Mouse (Mus musculus) embryonic facial prominence, embryonic 10.5 days (tissue): ENCODE measurements at regions not wholly inside any gene's neighbourhood (a gene's known extent, or its start where the extent isn't known, plus 50 kb on each side); places are given as distances from the start of the nearest gene placed in this dataset.

Source experiments
- DNase-seq: peaks from one replicate; pipeline ENCODE4 v3.0.0-alpha.2; 2017; ENCODE audit warnings: low spot score
- H3K27ac ChIP-seq: fragments of 300-500 bp; sonication (generic); replicated peaks from 2 replicates; pipeline ENCODE4 v1.5.1; 2016; ENCODE audit warnings: mild to moderate bottlenecking
- H3K27me3 ChIP-seq: fragments of 300-500 bp; sonication (generic); replicated peaks from 2 replicates; pipeline ENCODE4 v1.6.1; 2016; ENCODE audit warnings: low read depth, mild to moderate bottlenecking; ENCODE audit not compliant: poor library complexity, severe bottlenecking
- H3K36me3 ChIP-seq: fragments of 300-500 bp; sonication (generic); replicated peaks from 2 replicates; pipeline ENCODE4 v1.6.1; 2016; ENCODE audit warnings: mild to moderate bottlenecking, moderate library complexity
- H3K4me1 ChIP-seq: fragments of 300-500 bp; sonication (generic); 2 replicates; pipeline ENCODE4 v1.6.1; 2016
- H3K4me3 ChIP-seq: fragments of 300-500 bp; sonication (generic); 2 replicates; pipeline ENCODE4 v1.5.1; 2016; ENCODE audit warnings: mild to moderate bottlenecking, moderate library complexity
- H3K9me3 ChIP-seq: fragments of 300-500 bp; sonication (generic); 2 replicates; pipeline ENCODE4 v1.6.1; 2016; ENCODE audit warnings: mild to moderate bottlenecking
- WGBS: fragments of 180-500 bp; shearing (Covaris S2); methylation state at CpG from one replicate; pipeline ENCODE4 v1.1.7; 2016; 5-methylcytosine and 5-hydroxymethylcytosine counted together

- 88% methylated on average over 10 of the region's 10 CpGs for WGBS
- no peak overlapping the region for H3K27ac ChIP-seq
- H3K9me3 ChIP-seq = no peaks in the 10 kb centered on the region
- no peak overlapping the region for H3K4me3 ChIP-seq
- H3K27me3 ChIP-seq = peaks cover 17% of the 10 kb centered on the region; the same call in 1 of the 2 replicates
- DNase-seq = no peak
- no peaks in the 10 kb centered on the region for H3K36me3 ChIP-seq
- no peaks in the 10 kb centered on the region; the same call in 1 of the 2 replicates for H3K4me1 ChIP-seq
Measured at GRCm38 (mm10) chr5:37932086-37932759, 106.3 kb upstream of the Stx18 start.

DNA sequence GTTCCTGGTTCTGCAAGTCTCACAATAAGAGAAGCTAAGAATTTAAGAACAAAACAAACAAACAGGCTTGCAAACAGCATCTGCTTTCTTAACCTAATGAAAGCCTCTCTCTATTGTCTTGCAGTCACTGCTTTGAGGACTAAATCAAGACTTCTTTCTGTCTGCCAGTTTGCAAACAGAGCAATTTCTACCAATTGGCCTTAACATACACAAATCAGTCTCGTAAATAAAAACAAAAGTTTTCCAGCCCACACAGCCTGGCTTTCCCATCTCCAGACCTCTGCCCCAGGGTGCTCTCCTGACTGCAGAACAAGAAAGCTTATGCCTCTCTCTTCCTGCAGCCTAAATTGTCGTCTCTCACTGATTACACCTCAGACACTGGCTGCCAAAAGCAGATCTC, 96.1 kb upstream of the Msx1 start:
- WGBS = 10% methylated on average over 2 of the region's 2 CpGs
- H3K27ac ChIP-seq = no peak overlapping the region
- H3K36me3 ChIP-seq = no peaks in the 10 kb centered on the region
- H3K4me1 ChIP-seq = peaks cover 48% of the 10 kb centered on the region
- no peak for DNase-seq
- peaks cover 65% of the 10 kb centered on the region for H3K27me3 ChIP-seq
- no peak overlapping the region for H3K4me3 ChIP-seq
- H3K9me3 ChIP-seq = 0 out of 2 replicates have a peak, but pooled peaks cover 4% of the 10 kb centered on the region

GRCm38 (mm10) chr5:37919102-37919501, 94.7 kb upstream of the Msx1 start:
- Histone ChIP-seq H3K4me3 (no peak overlapping the region), H3K27ac (no peak overlapping the region), H3K36me3 (no peaks in the 10 kb centered on the region), H3K27me3 (peaks cover 77% of the 10 kb centered on the region), H3K9me3 (0 out of 2 replicates have a peak, but pooled peaks cover 4% of the 10 kb centered on the region), H3K4me1 (peaks cover 48% of the 10 kb centered on the region)
- WGBS = 67% methylated on average over 3 of the region's 3 CpGs
- DNase-seq = no peak

DNA sequence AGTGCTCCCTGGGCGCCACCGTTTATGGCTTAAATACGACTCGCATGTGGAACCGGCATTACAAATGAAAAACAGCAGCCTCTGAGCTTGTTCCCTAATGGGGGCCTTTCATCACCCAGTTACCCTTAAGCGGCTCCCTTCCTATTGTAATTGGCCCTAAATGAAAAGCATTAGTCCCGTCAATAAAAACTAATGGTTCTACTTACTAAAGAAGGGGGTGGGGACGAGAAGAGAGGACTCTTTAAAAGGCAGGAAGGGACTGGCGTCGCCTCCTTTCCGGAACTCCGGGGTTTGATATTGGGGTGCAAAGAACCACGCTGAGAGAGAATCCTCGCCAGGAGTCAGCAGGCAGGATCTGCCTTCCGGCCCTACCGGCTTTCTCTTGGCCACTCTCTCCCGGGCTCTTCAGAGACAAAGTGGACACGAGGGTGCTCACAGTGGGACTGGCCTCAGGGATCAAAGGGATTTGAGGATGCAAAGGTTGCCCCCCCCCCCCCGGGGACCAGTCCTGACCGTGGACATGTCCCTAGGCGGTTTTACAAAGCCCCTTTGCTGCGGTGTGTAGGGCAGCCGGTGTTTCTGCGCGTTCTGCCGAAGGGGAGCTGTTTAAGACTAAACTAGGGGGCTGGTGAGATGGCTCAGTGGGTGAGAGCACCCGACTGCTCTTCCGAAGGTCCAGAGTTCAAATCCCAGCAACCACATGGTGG, 93.8 kb upstream of the Msx1 start:
- DNase-seq = peak; percentile 73
- H3K9me3 ChIP-seq = 0 out of 2 replicates have a peak, but pooled peaks cover 4% of the 10 kb centered on the region
- peak overlapping the region; percentile 71 for H3K27ac ChIP-seq
- H3K27me3 ChIP-seq = peaks cover 80% of the 10 kb centered on the region
- 2% methylated on average over 28 of the region's 28 CpGs for WGBS
- peak overlapping the region; percentile 45 for H3K4me3 ChIP-seq
- peaks cover 48% of the 10 kb centered on the region for H3K4me1 ChIP-seq
- H3K36me3 ChIP-seq = no peaks in the 10 kb centered on the region

- Histone ChIP-seq H3K4me3 (0 out of 2 replicates have a peak overlapping the region, but pooled peaks have one; percentile 45), H3K36me3 (no peaks in the 10 kb centered on the region), H3K27me3 (peaks cover 82% of the 10 kb centered on the region), H3K4me1 (peaks cover 48% of the 10 kb centered on the region), H3K27ac (peak overlapping the region; percentile 57), H3K9me3 (0 out of 2 replicates have a peak, but pooled peaks cover 9% of the 10 kb centered on the region)
- peak; percentile 41 for DNase-seq
- 11% methylated on average over 5 of the region's 5 CpGs for WGBS
Measured at GRCm38 (mm10) chr5:37917161-37917560, 92.8 kb upstream of the Msx1 start.

- peaks cover 6% of the 10 kb centered on the region; the same call in 1 of the 2 replicates for H3K9me3 ChIP-seq
- peaks cover 82% of the 10 kb centered on the region for H3K27me3 ChIP-seq
- H3K36me3 ChIP-seq = no peaks in the 10 kb centered on the region
- no peak overlapping the region for H3K27ac ChIP-seq
- peaks cover 41% of the 10 kb centered on the region for H3K4me1 ChIP-seq
- no peak overlapping the region for H3K4me3 ChIP-seq
- WGBS = 33% methylated on average over 5 of the region's 5 CpGs
- DNase-seq = peak; percentile 52
Measured at GRCm38 (mm10) chr5:37904683-37905352, 80.4 kb upstream of the Msx1 start.

GRCm38 (mm10) chr5:37903861-37904260, 79.5 kb upstream of the Msx1 start:
- Histone ChIP-seq H3K4me1 (peaks cover 41% of the 10 kb centered on the region), H3K4me3 (no peak overlapping the region)

GRCm38 (mm10) chr5:37902741-37903140, 78.4 kb upstream of the Msx1 start:
- Histone ChIP-seq H3K9me3 (no peaks in the 10 kb centered on the region), H3K36me3 (no peaks in the 10 kb centered on the region), H3K4me3 (no peak overlapping the region), H3K27me3 (peaks cover 100% of the 10 kb centered on the region), H3K4me1 (peaks cover 50% of the 10 kb centered on the region), H3K27ac (peak overlapping the region; percentile 25; the same call in 1 of the 2 replicates)
- WGBS = 52% methylated on average over 2 of the region's 2 CpGs
- no peak for DNase-seq

More at GRCm38 (mm10) chr5:37903861-37904260, 79.5 kb upstream of the Msx1 start:
- no peaks in the 10 kb centered on the region for H3K9me3 ChIP-seq
- H3K36me3 ChIP-seq = no peaks in the 10 kb centered on the region
- peaks cover 91% of the 10 kb centered on the region for H3K27me3 ChIP-seq
- 73% methylated on average over 3 of the region's 3 CpGs for WGBS
- no peak overlapping the region for H3K27ac ChIP-seq
- no peak for DNase-seq

DNA sequence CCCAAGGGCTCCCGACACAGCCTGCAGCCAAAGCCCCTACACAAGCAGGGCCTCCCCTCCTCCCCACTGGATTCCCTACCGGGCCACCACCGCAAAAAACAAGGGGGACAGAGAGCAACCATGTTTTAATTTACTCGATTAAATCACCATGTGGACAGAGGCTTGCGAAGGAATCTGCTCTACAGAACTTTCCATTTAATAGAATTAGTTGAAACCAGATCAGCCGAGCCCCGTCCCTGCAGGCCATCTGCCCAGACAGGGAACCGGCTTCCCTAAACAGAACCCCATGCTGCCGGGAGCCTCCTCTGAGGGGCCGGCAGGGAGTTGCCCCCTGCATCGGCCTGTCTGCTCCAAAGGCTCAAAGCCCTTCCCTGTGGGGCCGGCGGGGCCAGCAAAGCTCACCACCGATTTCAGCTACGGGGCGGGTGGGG, 77.5 kb upstream of the Msx1 start:
- Histone ChIP-seq H3K4me3 (peak overlapping the region; percentile 41), H3K27me3 (peaks cover 100% of the 10 kb centered on the region), H3K36me3 (no peaks in the 10 kb centered on the region), H3K27ac (peak overlapping the region; percentile 66), H3K4me1 (peaks cover 58% of the 10 kb centered on the region), H3K9me3 (no peaks in the 10 kb centered on the region)
- under 1% methylated on average over 16 of the region's 16 CpGs for WGBS
- DNase-seq = peak; percentile 84

GRCm38 (mm10) chr5:37898041-37898615, 73.7 kb upstream of the Msx1 start:
- Histone ChIP-seq H3K4me1 (peaks cover 83% of the 10 kb centered on the region), H3K9me3 (no peaks in the 10 kb centered on the region), H3K27ac (peak overlapping the region; percentile 16; the same call in 1 of the 2 replicates), H3K27me3 (peaks cover 93% of the 10 kb centered on the region), H3K4me3 (no peak overlapping the region), H3K36me3 (no peaks in the 10 kb centered on the region)
- DNase-seq = no peak
- 58% methylated on average over 12 of the region's 12 CpGs for WGBS

DNA sequence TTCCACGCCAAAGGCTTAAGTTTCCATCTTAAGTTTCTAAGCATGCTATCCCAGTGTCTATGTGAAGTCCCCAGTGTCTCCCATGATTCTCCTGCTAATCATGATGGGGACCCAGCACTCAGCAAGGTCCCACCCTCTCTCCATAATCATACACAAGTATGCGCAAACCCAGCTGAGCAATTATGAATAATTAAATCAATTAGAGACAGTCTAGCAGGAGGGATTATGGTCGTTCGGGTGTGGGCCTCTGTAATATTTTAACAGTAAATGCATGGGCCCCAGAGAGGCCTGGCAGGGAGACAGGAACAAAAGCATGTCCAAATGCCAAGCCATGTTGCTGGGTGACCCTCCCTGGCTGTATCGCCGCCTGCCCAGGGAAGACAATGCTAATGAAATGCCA, 73.1 kb upstream of the Msx1 start:
- DNase-seq = no peak
- H3K27me3 ChIP-seq = peaks cover 93% of the 10 kb centered on the region
- WGBS = 62% methylated on average over 6 of the region's 6 CpGs
- H3K4me1 ChIP-seq = peaks cover 83% of the 10 kb centered on the region
- H3K9me3 ChIP-seq = no peaks in the 10 kb centered on the region
- H3K27ac ChIP-seq = 0 out of 2 replicates have a peak overlapping the region, but pooled peaks have one; percentile 16
- H3K4me3 ChIP-seq = no peak overlapping the region
- no peaks in the 10 kb centered on the region for H3K36me3 ChIP-seq
